Mouse (Mus musculus) forebrain, embryonic 16.5 days (tissue): ENCODE results near the gene Eya3. TPM values are rescaled to one million over a fixed set of nuclear protein-coding genes. Genes with fewer than 3 reads are reported as not detected.
"Not testable (repeated sequence)": the region's sequence is repeated elsewhere in the genome, so short reads cannot be mapped to it uniquely, and the experiment has no call there.

Experiments used
- ATAC-seq: fragments of 200-750 bp; cut with Nextera tagmentation; 2 replicates; pipeline ENCODE4 v1.8.0; 2017; ENCODE audit warnings: mild to moderate bottlenecking, moderate library complexity
- H3K27ac ChIP-seq: fragments of 300-500 bp; sonication (generic); 2 replicates; pipeline ENCODE4 v1.5.1; 2014; ENCODE audit warnings: low read length, control low read depth
- H3K27me3 ChIP-seq: fragments of 300-500 bp; sonication (generic); replicated peaks from 2 replicates; pipeline ENCODE4 v1.6.1; 2014; ENCODE audit warnings: low read length; ENCODE audit not compliant: control insufficient read depth, insufficient read depth
- H3K36me3 ChIP-seq: fragments of 300-500 bp; sonication (generic); 2 replicates; pipeline ENCODE4 v1.6.1; 2014; ENCODE audit not compliant: control insufficient read depth, insufficient read depth
- H3K4me1 ChIP-seq: fragments of 300-500 bp; sonication (generic); replicated peaks from 2 replicates; pipeline ENCODE4 v1.6.1; 2014; ENCODE audit warnings: low read length; ENCODE audit not compliant: control insufficient read depth, insufficient read depth
- H3K4me2 ChIP-seq: fragments of 300-500 bp; sonication (generic); 2 replicates; pipeline ENCODE4 v1.6.1; 2014; ENCODE audit warnings: mild to moderate bottlenecking, low read length, control low read depth
- H3K4me3 ChIP-seq: fragments of 300-500 bp; sonication (generic); replicated peaks from 2 replicates; pipeline ENCODE4 v1.5.1; 2014; ENCODE audit warnings: mild to moderate bottlenecking, low read length, control low read depth
- H3K9ac ChIP-seq: fragments of 300-500 bp; sonication (generic); replicated peaks from 2 replicates; pipeline ENCODE4 v1.6.1; 2014; ENCODE audit warnings: low read depth, low read length, control low read depth
- H3K9me3 ChIP-seq: fragments of 300-500 bp; sonication (generic); 2 replicates; pipeline ENCODE4 v1.6.1; 2016; ENCODE audit warnings: low read length; ENCODE audit not compliant: control insufficient read depth
- WGBS: fragments of 180-500 bp; shearing (Covaris S2); extraction: QIAGEN DNeasy Blood & Tissue Kit; methylation state at CpG from one replicate; pipeline ENCODE4 v1.1.7; 2014; 5-methylcytosine and 5-hydroxymethylcytosine counted together
- polyA plus RNA-seq: library from polyadenylated mRNA; unstranded; fragments of >200 nt; fragmentation: Nextera tagmentation; extraction: Ambion mirVana; gene quantifications from 2 replicates; pipeline ENCODE4 v1.2.1, GENCODE M21; 2015

The Eya3 gene
- 17.6 and 18.4 TPM in 2 replicates for polyA plus RNA-seq

DNA sequence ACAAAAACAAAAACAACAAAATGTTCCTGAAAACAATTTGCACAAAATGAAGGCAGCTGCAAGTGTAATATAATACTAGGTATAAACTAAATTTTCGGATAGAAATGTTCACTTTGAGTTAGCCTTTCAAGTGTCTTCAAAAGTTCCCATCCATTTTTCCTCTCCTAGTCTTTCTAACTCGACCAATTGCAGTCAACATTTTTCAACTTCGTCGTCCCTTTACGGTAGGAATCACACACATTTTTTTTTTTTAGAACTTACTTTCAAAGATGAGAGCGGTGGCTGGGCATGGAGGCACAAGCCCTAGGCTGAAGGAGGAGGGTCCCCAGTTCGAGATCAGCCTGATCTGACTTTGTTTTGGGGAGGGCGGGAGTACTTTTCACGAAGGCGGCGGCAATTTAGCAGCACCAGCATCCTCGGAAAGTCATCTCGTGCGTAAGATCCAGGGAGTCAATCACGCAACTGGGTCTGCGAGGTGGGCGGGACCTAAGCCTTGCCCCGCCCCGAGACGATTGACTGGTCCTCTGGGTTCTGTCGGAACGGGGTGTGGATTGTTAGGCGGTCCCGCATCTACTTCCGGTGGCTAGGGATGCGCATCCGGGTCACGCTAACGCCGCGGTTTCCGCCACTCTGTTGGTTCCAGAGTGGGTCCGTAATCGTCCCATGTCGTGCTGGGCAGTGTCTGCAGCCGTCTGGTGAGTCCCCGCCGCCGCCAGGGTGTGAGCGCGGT is at the start of gene Eya3:
Gene Eya3, plus strand, starts transcription at position 527 of the 730 bp plus-strand sequence.
- peak; percentile 100 for ATAC-seq

DNA sequence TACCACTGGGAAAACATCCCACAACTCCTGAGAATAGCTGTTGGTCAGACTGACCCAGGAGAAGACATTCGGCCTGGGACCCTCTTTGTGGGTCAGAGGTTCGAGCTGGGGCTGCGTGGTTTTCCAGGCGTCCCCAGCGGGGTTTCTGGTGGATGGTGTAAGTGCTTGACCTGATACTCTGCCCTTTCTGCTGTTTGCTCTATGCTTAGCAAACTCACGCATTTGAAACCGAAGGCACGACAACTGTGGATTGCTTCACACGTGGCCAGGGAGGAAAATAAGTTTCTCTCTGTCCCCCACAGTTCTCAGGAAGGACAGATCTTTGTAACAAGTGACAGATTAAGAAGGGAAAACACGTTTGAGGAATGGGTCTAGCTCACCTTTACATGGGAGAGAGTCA is 48.1 kb upstream of the Eya3 start:
- Histone ChIP-seq H3K4me3 (no peak overlapping the region), H3K4me1 (no peaks in the 10 kb centered on the region), H3K27me3 (no peaks in the 10 kb centered on the region), H3K9me3 (no peaks in the 10 kb centered on the region), H3K36me3 (no peaks in the 10 kb centered on the region), H3K9ac (no peak overlapping the region), H3K4me2 (no peak overlapping the region), H3K27ac (no peak overlapping the region)
- no peak for ATAC-seq
- 84% methylated on average over 10 of the region's 10 CpGs for WGBS

More for the DNA sequence above, at the start of gene Eya3:
- Histone ChIP-seq H3K9ac (peak within 1 kb of the TSS; percentile 91), H3K9me3 (no peaks in the 10 kb centered on the region), H3K27ac (peak within 1 kb of the TSS; percentile 86), H3K4me2 (peak within 1 kb of the TSS; percentile 89), H3K4me1 (peaks cover 11% of the 10 kb centered on the region), H3K27me3 (no peaks in the 10 kb centered on the region), H3K4me3 (peak within 1 kb of the TSS; percentile 90), H3K36me3 (0 out of 2 replicates have a peak, but pooled peaks cover 2% of the 10 kb centered on the region)
- WGBS, result under 1% methylated on average over 41 of the region's 41 CpGs

DNA sequence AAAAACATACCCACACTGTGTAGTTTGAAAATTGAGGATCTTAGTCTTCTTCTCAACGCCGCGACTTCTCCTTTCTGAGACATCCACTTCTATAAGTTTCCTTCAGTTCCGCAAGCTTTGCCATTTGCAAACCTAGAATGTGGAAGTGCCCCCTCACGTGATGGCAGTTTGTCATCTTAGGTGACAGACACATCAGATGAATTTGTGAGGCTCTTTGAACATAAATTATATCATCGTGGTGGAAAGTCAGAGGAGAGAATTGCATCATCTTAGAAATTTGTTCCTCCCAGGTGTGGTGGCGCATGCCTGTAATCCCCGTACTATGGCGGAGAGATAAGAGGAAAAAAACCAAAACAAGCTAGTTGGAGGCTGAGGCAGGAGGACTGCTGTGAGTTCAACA is 45.8 kb upstream of the Eya3 start:
- 93% methylated on average over 9 of the region's 9 CpGs for WGBS
- no peaks in the 10 kb centered on the region for H3K4me1 ChIP-seq
- no peaks in the 10 kb centered on the region for H3K27me3 ChIP-seq
- H3K36me3 ChIP-seq, result no peaks in the 10 kb centered on the region
- no peak overlapping the region for H3K4me3 ChIP-seq
- no peak overlapping the region for H3K27ac ChIP-seq
- no peak overlapping the region for H3K9ac ChIP-seq
- no peak overlapping the region for H3K4me2 ChIP-seq
- no peaks in the 10 kb centered on the region for H3K9me3 ChIP-seq
- no peak for ATAC-seq

DNA sequence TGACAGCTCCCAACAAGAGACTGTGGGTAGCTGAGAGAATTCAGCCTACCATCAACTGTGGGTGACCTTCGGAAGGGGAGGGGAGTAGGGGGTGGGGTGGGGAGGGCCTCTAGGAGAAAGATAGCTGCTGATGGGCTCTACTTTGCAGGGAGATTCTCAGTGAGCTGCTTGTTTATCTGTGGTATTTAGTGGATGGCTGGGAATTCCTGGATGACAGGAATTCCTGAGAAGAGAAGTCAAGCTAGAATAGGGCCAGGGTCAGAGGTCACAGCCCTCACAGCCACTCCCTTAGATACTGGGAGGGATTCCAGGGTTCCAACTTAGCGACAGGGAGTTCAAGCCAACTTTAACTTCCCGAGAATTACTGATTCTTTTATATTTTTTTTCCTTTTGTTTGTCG is 44.6 kb upstream of the Eya3 start:
- no peak for ATAC-seq
- Histone ChIP-seq H3K9ac (no peak overlapping the region), H3K4me2 (no peak overlapping the region), H3K4me3 (no peak overlapping the region), H3K36me3 (no peaks in the 10 kb centered on the region), H3K27me3 (no peaks in the 10 kb centered on the region), H3K27ac (no peak overlapping the region), H3K4me1 (no peaks in the 10 kb centered on the region), H3K9me3 (no peaks in the 10 kb centered on the region)
- WGBS, result 52% methylated on average over 4 of the region's 4 CpGs

DNA sequence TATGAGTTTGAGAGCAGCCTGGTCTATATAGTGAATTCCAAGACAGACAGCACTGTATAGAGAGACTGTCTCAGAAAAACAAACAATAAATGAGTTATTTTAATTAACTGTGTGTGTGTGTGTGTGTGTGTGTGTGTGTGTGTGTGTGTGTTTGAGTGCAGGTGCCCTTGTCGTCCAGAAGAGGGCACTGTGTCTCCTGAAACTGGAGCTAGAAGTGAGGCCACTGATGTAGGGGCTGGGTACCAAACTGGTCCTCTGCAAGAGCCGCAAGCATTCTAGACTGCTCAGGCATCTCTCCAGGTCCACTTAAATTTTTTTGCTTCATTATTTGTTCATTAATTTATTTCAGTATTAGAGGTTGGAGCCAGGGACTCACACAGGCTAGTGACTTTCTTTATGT is 39.9 kb upstream of the Eya3 start:
- H3K27ac ChIP-seq, result no peak overlapping the region
- H3K9ac ChIP-seq, result no peak overlapping the region
- H3K4me1 ChIP-seq, result no peaks in the 10 kb centered on the region
- no peak for ATAC-seq
- no peak overlapping the region for H3K4me2 ChIP-seq
- no peaks in the 10 kb centered on the region for H3K9me3 ChIP-seq
- H3K36me3 ChIP-seq, result no peaks in the 10 kb centered on the region
- H3K4me3 ChIP-seq, result no peak overlapping the region
- no peaks in the 10 kb centered on the region for H3K27me3 ChIP-seq
- 86% methylated on average over 2 of the region's 2 CpGs for WGBS

DNA sequence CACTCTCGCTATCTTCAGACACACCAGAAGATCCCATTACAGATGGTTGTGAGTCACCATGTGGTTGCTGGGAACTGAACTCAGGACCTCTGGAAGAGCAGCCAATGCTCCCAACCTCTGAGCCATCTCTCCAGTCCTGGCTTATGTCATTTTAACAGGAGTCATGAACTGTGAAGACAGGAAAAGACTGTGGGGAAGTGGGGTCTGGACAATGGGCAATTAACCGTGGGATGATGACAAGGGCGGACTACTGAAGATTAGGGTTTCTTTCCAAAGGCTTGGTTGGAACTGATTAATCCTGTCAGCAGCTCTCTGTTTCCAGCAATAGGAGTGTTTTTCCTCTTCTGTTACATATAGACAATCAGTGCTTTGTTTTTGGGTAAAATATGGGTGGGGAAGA is 39.0 kb upstream of the Eya3 start:
- no peaks in the 10 kb centered on the region for H3K36me3 ChIP-seq
- H3K27ac ChIP-seq, result no peak overlapping the region
- no peaks in the 10 kb centered on the region for H3K9me3 ChIP-seq
- ATAC-seq, result no peak
- H3K4me3 ChIP-seq, result no peak overlapping the region
- no peak overlapping the region for H3K9ac ChIP-seq
- no peaks in the 10 kb centered on the region for H3K4me1 ChIP-seq
- 83% methylated on average over 3 of the region's 3 CpGs for WGBS
- H3K4me2 ChIP-seq, result no peak overlapping the region
- no peaks in the 10 kb centered on the region for H3K27me3 ChIP-seq

DNA sequence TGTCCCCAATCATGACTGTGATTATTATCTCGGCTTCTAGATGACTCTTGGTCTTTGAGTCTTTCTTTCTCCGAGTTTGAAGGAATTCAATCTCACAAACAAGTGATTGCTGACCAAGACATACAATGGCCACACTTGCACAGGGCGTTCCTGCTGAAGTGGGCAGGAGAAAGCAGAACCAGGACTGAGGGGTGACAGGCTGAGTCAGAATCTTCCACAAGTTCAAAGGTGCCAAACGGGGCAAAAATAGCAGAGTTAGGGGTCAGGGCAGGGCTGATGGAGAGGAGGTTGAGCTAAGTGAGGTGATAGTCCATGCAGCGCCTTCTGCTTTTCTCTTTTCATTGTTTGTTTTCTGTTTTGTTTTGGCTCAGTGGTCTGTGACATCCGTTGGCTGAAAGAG is 38.3 kb upstream of the Eya3 start:
- Histone ChIP-seq H3K9ac (no peak overlapping the region), H3K4me3 (no peak overlapping the region), H3K4me2 (no peak overlapping the region), H3K27ac (no peak overlapping the region), H3K9me3 (no peaks in the 10 kb centered on the region), H3K27me3 (no peaks in the 10 kb centered on the region), H3K36me3 (no peaks in the 10 kb centered on the region), H3K4me1 (no peaks in the 10 kb centered on the region)
- no peak for ATAC-seq
- WGBS, result 84% methylated on average over 6 of the region's 6 CpGs

DNA sequence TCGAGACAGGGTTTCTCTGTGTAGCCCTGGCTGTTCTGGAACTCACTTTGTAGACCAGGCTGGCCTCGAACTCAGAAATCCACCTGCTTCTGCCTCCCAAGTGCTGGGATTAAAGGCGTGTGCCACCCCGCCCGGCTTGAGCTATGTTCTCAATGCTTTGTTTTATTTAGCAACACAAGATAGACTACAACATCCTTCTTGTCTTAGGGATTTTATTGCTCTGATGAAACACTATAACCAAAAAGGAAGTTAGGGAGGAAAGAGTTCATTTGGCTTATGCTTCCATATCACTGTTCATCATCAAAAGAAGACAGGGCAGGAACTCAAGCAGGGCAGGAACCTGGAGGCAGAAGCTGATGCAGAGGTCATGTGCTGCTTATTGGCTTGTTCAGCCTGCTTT is 37.5 kb upstream of the Eya3 start:
- not testable (repeated sequence) for H3K9me3 ChIP-seq, H3K36me3 ChIP-seq, ATAC-seq, H3K27ac ChIP-seq, H3K27me3 ChIP-seq, H3K4me2 ChIP-seq, H3K4me1 ChIP-seq, H3K9ac ChIP-seq, H3K4me3 ChIP-seq
- 91% methylated on average over 4 of the region's 5 CpGs for WGBS

DNA sequence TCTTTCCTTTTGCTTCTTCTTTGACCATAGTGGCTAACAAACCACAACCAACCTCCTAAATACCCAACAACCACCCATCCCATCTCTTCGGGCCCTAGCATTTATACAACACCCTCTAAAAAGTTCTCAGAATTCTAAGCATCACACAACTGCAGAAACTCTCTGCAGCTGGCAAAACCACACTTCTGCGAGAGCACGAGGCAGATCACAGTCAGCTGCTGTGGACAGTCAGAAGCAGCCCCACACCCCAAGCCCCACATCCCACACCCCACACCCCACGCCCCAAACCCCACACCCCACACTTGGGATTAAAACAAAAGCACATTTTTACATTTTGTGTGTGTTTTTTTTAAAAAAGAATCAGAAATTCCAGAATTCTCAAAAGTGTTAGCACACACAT is 35.3 kb upstream of the Eya3 start:
- no peak for ATAC-seq
- no peaks in the 10 kb centered on the region for H3K27me3 ChIP-seq

DNA sequence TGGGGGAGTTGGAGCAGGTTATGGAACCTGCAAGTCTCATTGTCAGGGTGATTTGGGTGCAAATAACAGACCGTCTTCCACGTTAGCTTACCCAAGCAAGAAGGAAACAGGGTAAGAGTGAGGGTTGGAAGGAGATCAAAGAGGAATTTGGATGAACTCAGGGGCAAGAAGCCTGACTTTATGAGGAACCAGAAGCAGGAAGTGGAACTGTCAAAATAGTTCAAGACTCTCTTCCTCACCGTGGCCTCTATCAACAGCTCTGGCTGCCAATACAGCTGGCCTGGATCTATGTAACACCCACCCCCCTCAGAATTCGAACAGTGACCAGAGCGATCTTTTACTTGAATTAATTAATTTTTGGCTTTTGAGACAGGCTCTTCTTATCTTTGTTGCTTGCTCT is 33.0 kb upstream of the Eya3 start:
- H3K9me3 ChIP-seq, result no peaks in the 10 kb centered on the region
- no peak overlapping the region for H3K9ac ChIP-seq
- H3K4me3 ChIP-seq, result no peak overlapping the region
- H3K27me3 ChIP-seq, result no peaks in the 10 kb centered on the region
- no peak overlapping the region for H3K4me2 ChIP-seq
- WGBS, result 76% methylated on average over 5 of the region's 5 CpGs
- no peaks in the 10 kb centered on the region for H3K4me1 ChIP-seq
- no peak for ATAC-seq
- no peak overlapping the region for H3K27ac ChIP-seq
- no peaks in the 10 kb centered on the region for H3K36me3 ChIP-seq

More for the DNA sequence above, 35.3 kb upstream of the Eya3 start:
- Histone ChIP-seq H3K9ac (no peak overlapping the region), H3K4me2 (no peak overlapping the region), H3K4me3 (no peak overlapping the region), H3K36me3 (no peaks in the 10 kb centered on the region), H3K4me1 (no peaks in the 10 kb centered on the region), H3K27ac (no peak overlapping the region), H3K9me3 (no peaks in the 10 kb centered on the region)
- 82% methylated on average over 4 of the region's 4 CpGs for WGBS
